Mouse (Mus musculus) megakaryocyte, embryonic 14.5 days (primary cell): Measurements from ENCODE around the gene Sema5a.

ENCODE experiments used
- FLI1 ChIP-seq: IDR thresholded peaks from 2 replicates; pipeline ENCODE4 v1.6.1; 2012; ENCODE audit warnings: low read length, inconsistent platforms, mixed read lengths
- GATA1 ChIP-seq: IDR thresholded peaks from 3 replicates; pipeline ENCODE4 v1.6.1; 2012; ENCODE audit warnings: mixed read lengths, low read length, inconsistent platforms, borderline replicate concordance

DNA sequence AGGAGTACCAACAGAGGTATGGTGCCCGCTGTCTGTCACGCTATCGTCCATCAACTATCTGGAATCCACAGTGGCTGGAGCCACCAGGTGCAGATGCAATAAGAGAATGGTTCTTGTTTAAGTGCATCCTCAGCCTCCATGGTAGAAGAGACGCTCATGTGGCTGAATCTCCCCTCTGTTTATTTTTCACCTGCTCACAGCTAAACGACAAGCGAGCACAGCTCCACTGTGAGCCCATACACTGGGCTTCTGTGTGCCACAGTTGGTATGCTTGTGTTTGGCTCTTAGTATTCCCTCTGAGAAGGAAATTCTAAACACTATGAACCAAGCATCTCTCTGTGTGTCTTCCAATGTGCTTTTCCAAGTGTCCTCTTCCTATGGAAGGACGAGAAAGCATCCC, 366.6 kb downstream of the Sema5a start:
- TF ChIP-seq GATA1 (no peak), FLI1 (no peak)
